Mouse (Mus musculus) CD4-positive, CD25-positive, alpha-beta regulatory T cell, adult 4 months (primary cell): ENCODE data around the gene Dnajc3. TPM values are rescaled to one million over a fixed set of nuclear protein-coding genes. Genes with fewer than 3 reads are reported as not detected.

ENCODE experiments used
- ATAC-seq: one replicate; pipeline ENCODE4 v1.8.0; 2017
- polyA plus RNA-seq, 2 experiments: library from polyadenylated mRNA; unstranded; fragments of 100-300 nt; shearing (Covaris generic); gene quantifications; one replicate each; pipeline ENCODE4 v1.2.1; 2017

The Dnajc3 gene
- polyA plus RNA-seq, result 10 to 100 TPM; 32.6 to 35.3 TPM

GRCm38 (mm10) chr14:118937533-118938492 lies at the start of gene Dnajc3:
TSS of gene Dnajc3 (plus strand) at chr14:118937976.
- ATAC-seq, result peak; percentile 87

- no peak for ATAC-seq
Measured at GRCm38 (mm10) chr14:118890101-118890500, 47.7 kb upstream of the Dnajc3 start.

- no peak for ATAC-seq
Measured at GRCm38 (mm10) chr14:118895228-118895627, 42.5 kb upstream of the Dnajc3 start.

DNA sequence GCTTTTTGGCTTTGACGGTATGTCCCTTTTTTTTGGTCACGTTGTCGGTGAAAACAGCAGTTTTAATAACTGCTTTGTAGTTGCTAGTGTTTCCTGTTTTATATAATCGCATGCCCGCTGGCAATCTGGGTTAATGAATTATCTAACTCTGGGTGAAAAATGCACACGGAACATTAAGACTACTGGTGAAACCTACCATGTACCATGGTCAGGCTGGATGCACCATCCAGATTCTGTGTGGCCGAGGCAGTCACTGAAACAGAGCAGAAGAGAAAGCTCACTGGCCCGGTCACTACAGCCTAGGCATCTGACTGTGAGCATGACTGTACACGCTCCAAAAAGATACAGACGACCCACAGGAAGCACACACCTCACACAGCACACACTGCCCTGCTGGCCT lies 42.1 kb upstream of the Dnajc3 start:
- ATAC-seq, result no peak

DNA sequence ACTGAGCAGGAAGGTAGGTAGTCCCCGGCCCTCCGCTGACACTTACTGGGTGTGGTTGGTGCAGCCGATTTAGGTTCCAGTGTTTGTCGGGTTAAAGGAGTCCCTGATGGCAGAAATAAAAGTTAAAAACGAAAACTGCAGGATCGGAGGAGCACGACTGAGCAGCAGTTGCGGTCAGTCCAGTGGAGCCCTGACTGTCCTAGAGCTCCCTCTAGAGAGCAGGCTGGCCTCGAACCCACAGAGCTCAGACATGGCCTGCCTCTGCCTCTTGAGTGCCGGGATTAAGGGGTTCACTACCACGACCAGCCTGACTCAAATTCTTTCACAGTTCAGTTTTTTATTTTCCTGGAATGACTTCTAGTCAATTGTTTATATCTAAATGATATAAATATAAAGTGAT lies 37.8 kb upstream of the Dnajc3 start:
- ATAC-seq, result no peak

DNA sequence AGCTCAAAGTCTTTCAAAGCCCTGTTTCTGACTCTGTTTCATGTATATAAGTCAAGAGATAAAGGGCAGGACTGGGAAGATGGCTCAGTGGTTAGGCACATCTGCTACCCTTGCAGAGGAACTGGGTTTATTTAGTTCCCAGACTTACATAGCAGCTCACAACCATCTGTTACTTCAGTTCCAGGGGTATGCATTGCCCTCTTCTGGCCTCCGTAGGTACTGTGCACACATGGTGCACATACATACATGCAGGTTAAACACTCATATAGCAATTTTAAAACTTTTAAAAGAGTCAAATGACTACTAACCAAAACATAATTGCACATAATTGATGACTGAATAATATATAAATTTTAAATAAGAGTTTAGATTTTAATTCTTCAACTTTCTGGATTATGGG lies 36.9 kb upstream of the Dnajc3 start:
- ATAC-seq, result no peak

DNA sequence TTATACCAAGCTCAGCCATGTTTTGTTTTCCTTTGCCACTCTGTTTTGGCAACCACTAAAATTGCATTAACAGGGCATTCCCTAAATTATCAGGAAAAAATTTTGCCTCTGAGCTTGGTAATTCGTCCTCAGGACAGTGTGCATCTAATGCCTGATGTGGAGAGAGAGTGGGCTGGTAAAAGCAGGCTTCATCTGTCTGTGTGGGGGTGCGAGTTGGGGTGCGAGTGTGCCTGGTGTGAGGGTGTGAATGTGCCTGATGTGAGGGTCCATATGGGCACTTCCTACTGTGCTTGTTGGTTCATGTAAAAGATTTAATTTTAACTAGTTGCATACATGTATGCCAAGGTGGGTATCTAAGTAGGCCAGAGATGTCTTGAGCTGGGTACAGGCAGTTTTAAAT lies 34.4 kb upstream of the Dnajc3 start:
- ATAC-seq, result no peak

DNA sequence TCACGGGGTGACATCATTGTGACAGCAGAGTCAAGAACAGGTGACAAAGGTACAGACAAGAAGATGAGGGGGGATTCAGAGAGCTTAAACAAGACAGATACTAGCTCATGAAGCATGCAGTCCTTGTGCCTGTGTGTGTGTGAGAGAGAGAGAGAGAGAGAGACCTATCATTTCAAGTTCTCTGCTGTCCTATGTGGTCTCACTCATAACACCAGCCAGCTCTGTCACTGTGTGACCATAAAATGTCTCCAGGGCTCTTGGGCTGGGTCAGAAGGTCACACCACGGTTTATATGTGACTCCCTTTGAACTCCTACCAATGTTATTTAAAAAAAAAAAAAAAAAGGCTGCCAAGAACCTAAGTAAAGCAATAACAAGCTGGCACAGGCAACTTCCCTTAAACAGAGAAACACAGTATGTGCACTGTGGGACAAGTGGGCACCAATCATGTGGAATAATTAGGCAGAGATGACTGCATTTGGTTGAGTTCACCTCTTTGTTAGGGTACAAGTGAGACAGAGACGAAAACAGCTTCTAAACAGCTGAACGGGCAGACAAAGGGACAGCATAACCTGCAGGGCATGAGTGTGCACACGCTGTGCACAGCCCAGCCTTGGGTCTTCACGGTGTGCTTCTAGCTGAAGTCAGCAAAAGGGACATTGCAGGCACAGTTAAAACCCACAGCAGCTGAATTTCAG lies 33.8 kb upstream of the Dnajc3 start:
- ATAC-seq, result no peak

DNA sequence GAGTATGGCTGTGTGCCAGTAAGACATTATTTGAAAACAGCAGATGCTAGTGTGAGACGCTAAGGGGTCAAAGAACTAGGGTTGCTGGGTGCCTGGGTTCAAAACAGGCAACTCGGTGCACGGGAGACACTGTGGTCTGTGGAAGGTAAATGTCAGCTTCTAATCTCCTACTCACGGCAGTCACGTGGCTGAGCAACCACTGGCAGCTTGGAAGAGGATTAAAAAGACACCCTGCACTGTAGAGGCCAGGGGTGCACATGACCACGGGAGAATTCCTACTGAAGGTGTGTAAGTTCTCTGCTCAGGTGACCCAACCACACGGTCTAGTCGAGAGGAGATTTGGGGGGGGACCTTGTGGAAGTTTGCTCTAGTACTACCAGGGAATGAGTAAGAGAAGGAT lies 30.2 kb upstream of the Dnajc3 start:
- ATAC-seq, result no peak

DNA sequence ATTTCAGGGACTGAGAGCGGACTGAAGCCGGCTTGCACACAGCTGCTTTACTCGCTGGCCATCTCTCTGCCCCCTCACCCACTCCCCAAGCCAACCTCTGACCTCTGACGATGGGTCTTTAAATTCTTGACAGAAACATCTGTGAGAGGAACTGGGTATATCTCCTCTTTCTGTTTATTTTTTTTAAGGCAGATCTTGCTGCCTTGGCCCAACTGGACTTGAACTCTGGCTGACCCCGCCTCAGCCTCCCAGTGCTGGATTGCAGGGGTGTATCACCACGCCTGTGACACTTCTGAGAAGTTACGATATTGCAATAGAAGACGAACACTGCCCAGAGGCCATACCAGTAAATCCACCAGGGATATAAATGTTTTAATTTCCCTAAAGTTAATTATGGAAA lies 27.9 kb upstream of the Dnajc3 start:
- no peak for ATAC-seq

GRCm38 (mm10) chr14:118910332-118911222 lies 27.2 kb upstream of the Dnajc3 start:
- ATAC-seq, result peak; percentile 91

DNA sequence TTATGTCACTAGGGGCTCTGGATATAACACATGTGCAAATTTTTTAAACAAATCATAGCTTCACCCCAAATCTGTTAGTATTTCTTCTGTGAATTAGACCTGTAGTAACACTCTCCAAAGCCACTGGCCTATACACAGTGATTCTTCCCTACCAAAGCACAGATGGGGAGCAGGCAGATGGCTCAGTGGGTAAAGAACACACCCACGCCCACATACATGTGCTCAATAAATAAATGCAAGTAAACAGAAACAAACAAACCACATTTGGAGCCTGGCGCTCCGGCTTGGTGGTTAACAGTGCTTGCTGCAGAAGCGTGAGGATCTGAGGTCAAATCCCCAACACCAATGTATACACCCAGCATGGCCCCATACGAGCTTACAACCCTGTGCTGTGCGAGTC lies 26.3 kb upstream of the Dnajc3 start:
- no peak for ATAC-seq

DNA sequence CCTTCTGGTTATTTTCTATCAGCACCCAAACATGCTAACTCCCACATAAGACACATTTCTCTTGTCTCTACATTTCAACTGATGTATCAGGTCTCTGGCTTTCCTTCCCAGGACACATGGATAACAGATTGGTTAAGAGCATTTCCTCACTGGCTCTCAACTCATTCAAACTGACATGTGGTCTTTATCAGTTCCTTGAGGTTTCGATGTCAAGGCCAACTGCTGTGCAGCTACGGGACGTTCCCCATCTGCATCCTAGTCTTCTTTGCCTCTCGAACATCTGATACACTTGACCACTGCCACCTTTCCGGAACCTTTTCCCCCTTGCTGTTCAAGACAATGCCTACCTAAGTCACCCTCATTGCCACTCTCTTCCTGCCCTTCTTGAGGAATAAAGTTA lies 24.1 kb upstream of the Dnajc3 start:
- no peak for ATAC-seq

DNA sequence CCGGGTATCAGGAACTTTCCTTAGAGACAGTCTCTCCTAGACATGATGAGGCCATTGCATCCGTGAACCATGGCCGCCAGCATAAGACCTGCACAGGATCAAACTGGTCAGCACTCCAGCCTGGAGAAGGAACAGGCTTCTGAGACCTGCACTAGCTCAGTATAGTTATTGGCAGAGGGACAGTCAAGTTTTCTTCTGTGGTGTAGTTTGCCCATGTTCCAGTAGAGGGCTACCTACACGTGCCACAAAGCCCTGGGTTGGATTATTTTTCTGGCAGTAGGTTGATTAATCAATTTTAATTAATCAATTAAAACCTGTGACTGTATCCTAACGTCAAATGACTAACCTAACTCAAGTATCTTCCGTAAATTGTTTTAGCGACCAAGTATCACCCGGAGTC lies 18.8 kb upstream of the Dnajc3 start:
- peak; percentile 79 for ATAC-seq

DNA sequence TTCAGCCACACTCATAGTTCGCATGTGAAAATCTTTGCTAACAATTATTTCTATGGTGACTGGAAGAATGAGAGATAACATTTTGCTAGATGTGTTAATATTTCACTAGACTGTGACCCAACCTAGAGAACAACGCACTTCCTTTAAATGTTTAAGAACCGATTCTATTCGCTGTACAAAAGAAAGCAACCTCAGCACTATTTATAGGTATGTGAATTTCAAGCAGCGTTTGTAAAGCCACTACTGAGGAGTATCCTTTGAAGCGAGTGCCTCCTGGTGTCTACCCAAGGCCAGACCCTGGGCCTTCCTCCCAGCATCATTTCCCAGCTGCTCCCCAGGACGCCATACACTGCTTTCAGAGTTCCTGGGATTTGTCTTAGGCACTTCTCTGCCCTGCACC lies 17.1 kb upstream of the Dnajc3 start:
- ATAC-seq, result no peak

- no peak for ATAC-seq
Measured at GRCm38 (mm10) chr14:118922251-118922650, 15.5 kb upstream of the Dnajc3 start.

GRCm38 (mm10) chr14:118922667-118923184 lies 15.1 kb upstream of the Dnajc3 start:
- ATAC-seq, result no peak

GRCm38 (mm10) chr14:118924673-118925615 lies 12.8 kb upstream of the Dnajc3 start, which contains the start of gene Dzip1:
TSS of gene Dzip1 (minus strand) at chr14:118925460.
- ATAC-seq, result peak; percentile 75

- ATAC-seq, result no peak
Measured at GRCm38 (mm10) chr14:118928565-118928964, 9.2 kb upstream of the Dnajc3 start.

DNA sequence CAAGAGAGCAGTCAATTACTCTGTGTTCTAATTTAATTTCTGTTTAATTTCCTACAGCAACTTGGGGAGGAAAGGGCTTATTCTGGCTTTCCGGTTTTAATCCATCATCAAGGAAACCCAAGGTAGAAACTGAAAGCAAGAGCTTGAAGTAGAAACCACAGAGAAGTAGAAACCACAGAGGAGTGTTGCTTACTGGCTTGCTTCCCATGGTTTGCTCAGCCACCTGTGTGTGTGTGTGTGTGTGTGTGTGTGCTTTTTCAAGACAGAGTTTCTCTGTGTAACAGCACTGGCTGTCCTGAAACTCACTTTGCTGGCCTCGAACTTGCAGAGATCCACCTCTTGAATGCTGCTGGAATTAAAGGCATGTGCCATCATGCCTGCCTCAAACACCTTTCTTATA lies 8.0 kb upstream of the Dnajc3 start:
- ATAC-seq, result peak; percentile 74

DNA sequence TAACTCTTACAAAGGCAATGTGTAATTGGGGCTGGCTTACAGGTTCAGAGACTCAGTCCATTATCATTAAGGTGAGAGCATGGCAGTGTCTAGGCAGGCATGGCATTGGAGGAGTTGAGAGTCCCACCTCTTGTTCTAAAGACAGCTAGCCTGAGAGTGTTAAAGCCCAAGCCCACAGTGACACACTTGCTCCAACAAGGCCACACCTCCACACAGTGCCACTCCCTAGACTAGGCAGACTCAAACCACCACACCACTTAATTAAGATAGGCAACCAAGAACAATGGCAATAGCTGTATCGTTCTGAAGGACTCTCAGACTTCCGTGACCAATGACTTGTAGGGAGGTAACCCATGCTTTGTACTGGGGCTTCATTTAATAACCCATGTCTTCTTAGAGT lies 7.0 kb upstream of the Dnajc3 start:
- ATAC-seq, result no peak
